Mouse (Mus musculus): ENCODE measurements at regions not wholly inside any gene's neighbourhood (a gene's known extent, or its start where the extent isn't known, plus 50 kb on each side); places are given as distances from the start of the nearest gene placed in this dataset.
A peak's percentile ranks its signal among the peaks of the same experiment; 100 is the strongest.

GRCm38 (mm10) chr14:102805936-102806923 is 176.2 kb downstream of the Kctd12 start:
- H3K36me3 ChIP-seq (ENCODE audit: control insufficient read depth, insufficient read depth, low read length): no peaks in the 10 kb centered on the region
- H3K27ac ChIP-seq (ENCODE audit: control insufficient read depth, insufficient read depth, low read depth, low read length): peak overlapping the region; percentile 54
- peaks cover 8% of the 10 kb centered on the region for H3K4me1 ChIP-seq (ENCODE audit: control insufficient read depth, insufficient read depth, low read length)
- peak overlapping the region; percentile 75 for H3K4me3 ChIP-seq (ENCODE audit: control insufficient read depth, low read depth, low read length)
- H3K27me3 ChIP-seq (ENCODE audit: control insufficient read depth, insufficient read depth, low read length): no peaks in the 10 kb centered on the region
- no peak for TF ChIP-seq CTCF (IDR thresholded peaks at IDR 0.05; ENCODE audit: control insufficient read depth, insufficient read depth, insufficient replicate concordance, low read depth, low read length)
- peak; percentile 31; the same call in 1 of the 2 replicates for TF ChIP-seq POLR2A (IDR thresholded peaks at IDR 0.05; ENCODE audit: control insufficient read depth, low read depth, low read length)

DNA sequence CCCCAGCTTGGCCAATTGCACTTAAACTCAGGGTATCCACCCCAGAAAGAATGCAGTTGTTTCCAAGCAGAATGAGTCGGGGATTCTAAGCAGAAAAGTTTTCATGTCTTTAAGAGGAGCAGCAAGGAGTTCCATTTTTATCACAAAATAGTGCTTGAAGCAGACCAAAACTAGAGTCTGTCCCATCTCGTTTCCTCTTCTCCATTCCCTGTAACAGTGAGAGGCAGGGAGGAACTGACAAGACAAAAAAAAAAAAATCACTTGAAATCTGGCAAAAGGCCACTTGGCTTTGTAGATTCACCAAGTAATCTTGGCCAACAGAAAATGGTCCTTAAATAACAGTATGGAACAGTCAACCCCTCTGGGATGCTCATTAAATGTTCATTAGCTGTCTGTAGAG is 186.8 kb downstream of the Kctd12 start:
- Histone ChIP-seq H3K4me1 (ENCODE audit: control insufficient read depth, insufficient read depth, low read length) (no peaks in the 10 kb centered on the region), H3K36me3 (ENCODE audit: control insufficient read depth, insufficient read depth, low read length) (no peaks in the 10 kb centered on the region), H3K4me3 (ENCODE audit: control insufficient read depth, low read depth, low read length) (no peak overlapping the region), H3K27ac (ENCODE audit: control insufficient read depth, insufficient read depth, low read depth, low read length) (no peak overlapping the region), H3K27me3 (ENCODE audit: control insufficient read depth, insufficient read depth, low read length) (no peaks in the 10 kb centered on the region)
- TF ChIP-seq CTCF (IDR thresholded peaks at IDR 0.05; ENCODE audit: control insufficient read depth, insufficient read depth, insufficient replicate concordance, low read depth, low read length) (no peak), POLR2A (IDR thresholded peaks at IDR 0.05; ENCODE audit: control insufficient read depth, low read depth, low read length) (no peak)

GRCm38 (mm10) chr14:102794898-102795297 is 187.5 kb downstream of the Kctd12 start:
- H3K27me3 ChIP-seq (ENCODE audit: control insufficient read depth, insufficient read depth, low read length): no peaks in the 10 kb centered on the region
- no peaks in the 10 kb centered on the region for H3K36me3 ChIP-seq (ENCODE audit: control insufficient read depth, insufficient read depth, low read length)
- no peak overlapping the region for H3K4me3 ChIP-seq (ENCODE audit: control insufficient read depth, low read depth, low read length)
- TF ChIP-seq CTCF (IDR thresholded peaks at IDR 0.05; ENCODE audit: control insufficient read depth, insufficient read depth, insufficient replicate concordance, low read depth, low read length): no peak
- TF ChIP-seq POLR2A (IDR thresholded peaks at IDR 0.05; ENCODE audit: control insufficient read depth, low read depth, low read length): no peak
- no peaks in the 10 kb centered on the region for H3K4me1 ChIP-seq (ENCODE audit: control insufficient read depth, insufficient read depth, low read length)
- no peak overlapping the region for H3K27ac ChIP-seq (ENCODE audit: control insufficient read depth, insufficient read depth, low read depth, low read length)

GRCm38 (mm10) chr14:102793753-102794152 is 188.7 kb downstream of the Kctd12 start:
- Histone ChIP-seq H3K36me3 (ENCODE audit: control insufficient read depth, insufficient read depth, low read length) (no peaks in the 10 kb centered on the region), H3K27ac (ENCODE audit: control insufficient read depth, insufficient read depth, low read depth, low read length) (no peak overlapping the region), H3K4me3 (ENCODE audit: control insufficient read depth, low read depth, low read length) (no peak overlapping the region), H3K27me3 (ENCODE audit: control insufficient read depth, insufficient read depth, low read length) (no peaks in the 10 kb centered on the region), H3K4me1 (ENCODE audit: control insufficient read depth, insufficient read depth, low read length) (no peaks in the 10 kb centered on the region)
- no peak for TF ChIP-seq POLR2A (IDR thresholded peaks at IDR 0.05; ENCODE audit: control insufficient read depth, low read depth, low read length)
- no peak for TF ChIP-seq CTCF (IDR thresholded peaks at IDR 0.05; ENCODE audit: control insufficient read depth, insufficient read depth, insufficient replicate concordance, low read depth, low read length)

DNA sequence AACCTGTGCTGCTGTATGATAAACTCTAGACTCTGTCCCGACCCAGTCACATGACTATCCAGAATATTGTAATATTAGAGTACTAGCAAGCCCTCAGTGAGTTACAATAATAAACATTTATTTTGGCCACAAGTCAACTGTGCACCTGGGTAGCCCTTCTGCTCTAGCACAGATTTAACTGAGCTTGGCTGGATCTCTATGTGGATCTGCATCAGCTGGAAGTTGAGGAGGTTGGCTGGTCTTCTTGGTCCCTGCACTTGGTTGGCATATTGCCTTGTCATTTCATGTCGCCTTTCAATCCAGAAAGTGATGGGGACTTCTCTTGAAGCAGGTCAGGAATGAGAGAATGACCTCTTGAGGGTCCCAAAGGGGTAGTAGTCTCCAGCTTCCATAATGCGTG is 191.5 kb downstream of the Kctd12 start:
- Histone ChIP-seq H3K27ac (ENCODE audit: control insufficient read depth, insufficient read depth, low read depth, low read length) (no peak overlapping the region), H3K4me1 (ENCODE audit: control insufficient read depth, insufficient read depth, low read length) (no peaks in the 10 kb centered on the region), H3K4me3 (ENCODE audit: control insufficient read depth, low read depth, low read length) (no peak overlapping the region), H3K27me3 (ENCODE audit: control insufficient read depth, insufficient read depth, low read length) (no peaks in the 10 kb centered on the region), H3K36me3 (ENCODE audit: control insufficient read depth, insufficient read depth, low read length) (no peaks in the 10 kb centered on the region)
- TF ChIP-seq POLR2A (IDR thresholded peaks at IDR 0.05; ENCODE audit: control insufficient read depth, low read depth, low read length) (no peak), CTCF (IDR thresholded peaks at IDR 0.05; ENCODE audit: control insufficient read depth, insufficient read depth, insufficient replicate concordance, low read depth, low read length) (no peak)

- no peak for TF ChIP-seq POLR2A (IDR thresholded peaks at IDR 0.05; ENCODE audit: control insufficient read depth, low read depth, low read length)
- no peak for TF ChIP-seq CTCF (IDR thresholded peaks at IDR 0.05; ENCODE audit: control insufficient read depth, insufficient read depth, insufficient replicate concordance, low read depth, low read length)
- Histone ChIP-seq H3K36me3 (ENCODE audit: control insufficient read depth, insufficient read depth, low read length) (no peaks in the 10 kb centered on the region), H3K4me3 (ENCODE audit: control insufficient read depth, low read depth, low read length) (no peak overlapping the region), H3K27me3 (ENCODE audit: control insufficient read depth, insufficient read depth, low read length) (no peaks in the 10 kb centered on the region), H3K4me1 (ENCODE audit: control insufficient read depth, insufficient read depth, low read length) (no peaks in the 10 kb centered on the region), H3K27ac (ENCODE audit: control insufficient read depth, insufficient read depth, low read depth, low read length) (no peak overlapping the region)
Measured at GRCm38 (mm10) chr14:102782227-102782626, 200.2 kb downstream of the Kctd12 start.

GRCm38 (mm10) chr14:102769716-102770115 is 212.7 kb downstream of the Kctd12 start:
- Histone ChIP-seq H3K27me3 (ENCODE audit: control insufficient read depth, insufficient read depth, low read length) (no peaks in the 10 kb centered on the region), H3K4me1 (ENCODE audit: control insufficient read depth, insufficient read depth, low read length) (no peaks in the 10 kb centered on the region), H3K4me3 (ENCODE audit: control insufficient read depth, low read depth, low read length) (no peak overlapping the region), H3K36me3 (ENCODE audit: control insufficient read depth, insufficient read depth, low read length) (no peaks in the 10 kb centered on the region), H3K27ac (ENCODE audit: control insufficient read depth, insufficient read depth, low read depth, low read length) (no peak overlapping the region)
- TF ChIP-seq CTCF (IDR thresholded peaks at IDR 0.05; ENCODE audit: control insufficient read depth, insufficient read depth, insufficient replicate concordance, low read depth, low read length) (peak; percentile 36; the same call in 1 of the 2 replicates), POLR2A (IDR thresholded peaks at IDR 0.05; ENCODE audit: control insufficient read depth, low read depth, low read length) (no peak)
